Mouse (Mus musculus): ENCODE measurements around the gene Spem1.

DNA sequence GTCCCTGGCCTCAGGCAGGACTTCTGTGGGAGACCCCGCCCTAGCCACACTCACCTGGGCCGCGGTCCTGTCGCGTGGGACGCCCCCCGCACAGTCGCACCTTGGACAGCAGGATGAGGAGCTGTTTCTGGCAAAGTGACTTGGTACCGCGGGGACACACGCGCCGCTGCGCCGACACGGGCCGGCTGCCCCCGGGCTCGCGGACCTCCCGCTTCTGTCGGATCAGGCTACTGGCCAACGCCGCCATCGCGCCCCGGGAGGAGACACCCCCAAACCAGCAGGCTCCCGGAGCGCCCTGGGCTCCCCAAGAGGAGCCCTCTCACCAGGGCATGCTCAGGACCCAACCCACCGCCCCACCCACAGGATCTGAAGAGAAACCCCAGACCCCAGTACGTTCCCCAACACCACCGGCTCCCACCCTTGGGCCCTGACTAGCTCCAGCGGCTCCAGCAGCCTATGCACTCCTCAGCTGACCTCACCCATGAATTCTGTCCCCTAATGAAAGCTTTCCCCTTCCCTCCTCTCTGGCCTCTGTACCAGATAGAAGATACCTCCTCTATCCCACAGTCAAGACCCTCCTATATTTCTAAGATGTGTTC lies 20.5 kb downstream of the Spem1 start, which contains the start of gene Fgf11:
- TF ChIP-seq CTCF (IDR thresholded peaks at IDR 0.05; ENCODE audit: borderline replicate concordance, insufficient read depth, low read length) (no peak), POLR2A (IDR thresholded peaks at IDR 0.05; ENCODE audit: low read depth, low read length) (no peak)

All from embryonic fibroblast, embryonic 13.5 days (primary cell).